Mouse (Mus musculus): ENCODE results near the gene Pbx1.

Gene Pbx1

DNA sequence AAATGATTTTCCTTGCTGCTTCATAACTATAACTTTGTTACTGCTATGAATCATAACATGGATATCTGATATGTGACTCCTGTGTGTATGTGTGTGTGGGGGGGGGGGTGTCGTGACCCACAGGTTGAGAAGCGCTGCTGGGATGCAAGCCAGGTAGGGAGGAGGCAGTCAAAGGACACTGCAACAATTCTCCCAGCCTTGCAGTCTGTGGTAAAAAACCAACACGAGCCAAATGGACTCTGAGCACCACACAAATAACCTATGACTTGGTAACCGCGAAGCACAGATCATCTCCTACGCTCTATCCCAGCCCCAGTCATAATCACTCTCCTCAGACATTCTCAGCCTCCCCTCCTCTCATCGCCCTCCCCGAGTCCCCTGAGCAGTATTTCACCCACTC lies 87.2 kb downstream of the Pbx1 start:
- DNase-seq (ENCODE audit: extremely low read depth, low read depth): no peak

DNA sequence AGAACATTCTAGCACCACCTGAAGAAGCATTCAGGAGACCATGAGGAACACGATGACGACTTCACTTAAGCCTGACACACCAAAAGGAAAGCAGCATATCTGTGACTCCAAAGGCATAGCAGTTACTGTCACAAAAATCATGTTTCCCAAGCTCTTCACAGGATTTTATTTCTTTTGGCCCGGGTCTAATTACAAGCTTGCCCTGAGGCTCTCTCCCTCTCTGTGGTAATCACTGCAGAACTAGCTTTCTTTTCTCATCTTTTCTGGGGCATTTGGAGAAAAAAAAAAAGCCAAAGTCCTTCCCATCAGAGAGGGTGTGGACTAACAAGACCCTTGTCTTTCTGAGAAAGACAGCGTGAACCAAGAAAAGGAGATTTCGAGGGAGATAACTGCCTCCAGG lies 87.8 kb downstream of the Pbx1 start:
- no peak for DNase-seq (ENCODE audit: extremely low read depth, low read depth)

DNA sequence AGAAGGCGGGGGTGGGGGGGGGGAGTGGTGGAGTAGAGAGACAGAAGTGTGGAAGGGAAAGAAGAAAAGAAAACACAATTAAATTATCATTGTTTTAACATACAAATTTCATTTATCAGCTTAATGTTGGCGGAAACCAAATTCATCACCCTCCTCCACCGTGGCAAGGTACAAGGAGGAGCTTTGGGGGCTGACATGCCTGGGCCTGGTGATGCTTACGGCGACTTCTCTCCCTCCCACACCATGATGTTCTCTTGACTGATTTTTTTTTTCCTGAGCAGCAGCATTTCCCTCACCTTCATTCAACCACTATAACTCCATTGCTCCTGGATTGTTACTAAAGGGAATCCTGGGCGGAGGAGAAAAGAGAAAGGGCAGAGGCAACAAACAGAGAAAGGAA lies 89.8 kb downstream of the Pbx1 start:
- no peak for DNase-seq (ENCODE audit: extremely low read depth, low read depth)

DNA sequence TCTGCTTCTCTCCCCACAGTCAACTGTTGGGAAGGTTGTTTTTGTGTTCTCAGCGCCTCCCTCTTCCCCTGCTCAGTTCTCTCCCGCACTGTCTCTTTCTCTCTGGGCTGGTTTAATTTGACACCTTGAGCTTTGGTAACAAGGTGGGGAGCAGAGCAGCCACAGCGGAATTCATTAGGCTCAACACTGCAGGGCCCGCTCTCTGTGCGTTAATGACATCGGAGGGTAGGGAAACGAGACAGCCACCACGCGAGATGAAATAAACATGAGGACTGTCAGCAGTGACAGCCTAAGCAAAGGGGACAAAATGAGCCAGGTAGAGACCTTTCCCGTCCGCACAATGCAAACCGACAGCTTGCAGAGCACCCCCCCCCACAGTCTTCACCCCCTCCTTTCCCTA lies 90.2 kb downstream of the Pbx1 start:
- DNase-seq (ENCODE audit: extremely low read depth, low read depth): no peak

DNA sequence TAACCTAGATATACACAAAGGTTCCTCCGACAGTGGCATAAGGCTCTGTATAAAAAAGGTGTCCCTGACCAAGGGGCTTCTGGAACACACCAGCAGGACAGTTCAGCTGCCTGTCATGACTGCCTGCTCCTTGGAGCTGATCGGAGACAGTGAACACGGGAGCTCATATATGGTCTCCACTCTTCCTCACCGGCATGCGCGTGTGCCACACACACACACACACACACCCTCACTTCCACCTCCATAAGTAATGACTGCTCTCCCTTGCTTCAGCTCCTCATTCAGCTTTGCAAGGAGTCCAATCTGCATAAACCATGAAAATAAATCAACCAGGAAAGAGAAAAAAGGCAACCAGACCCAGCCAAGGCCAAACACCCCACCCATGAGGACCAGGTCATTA lies 90.7 kb downstream of the Pbx1 start:
- DNase-seq (ENCODE audit: extremely low read depth, low read depth): no peak

DNA sequence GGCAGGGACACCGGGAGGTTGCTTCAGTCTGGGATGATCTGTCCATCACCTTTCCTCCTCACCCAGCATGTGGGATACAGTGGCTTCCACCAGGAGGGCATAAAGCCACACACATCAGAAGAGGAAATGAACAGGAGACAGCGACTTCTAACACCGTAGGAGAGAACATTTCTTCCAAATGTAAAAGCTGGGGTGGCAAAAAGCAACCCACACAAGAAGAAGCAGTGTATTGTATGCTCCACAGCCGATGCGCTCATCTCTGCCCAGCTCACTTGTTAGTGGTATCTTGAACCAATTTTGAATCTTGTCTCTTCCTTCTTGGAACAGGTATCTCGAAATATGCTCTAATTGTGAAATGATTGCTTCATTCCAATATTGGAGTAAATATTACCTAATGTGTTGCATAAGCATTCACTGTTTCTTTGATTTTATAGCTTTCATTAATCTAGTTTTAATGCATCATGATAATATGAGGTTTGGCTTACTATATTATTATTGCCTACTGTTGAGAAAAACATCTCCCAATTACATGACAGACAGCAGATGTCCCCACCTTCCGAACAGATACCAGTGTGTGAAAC lies 95.7 kb downstream of the Pbx1 start:
- DNase-seq (ENCODE audit: extremely low read depth, low read depth): no peak

DNA sequence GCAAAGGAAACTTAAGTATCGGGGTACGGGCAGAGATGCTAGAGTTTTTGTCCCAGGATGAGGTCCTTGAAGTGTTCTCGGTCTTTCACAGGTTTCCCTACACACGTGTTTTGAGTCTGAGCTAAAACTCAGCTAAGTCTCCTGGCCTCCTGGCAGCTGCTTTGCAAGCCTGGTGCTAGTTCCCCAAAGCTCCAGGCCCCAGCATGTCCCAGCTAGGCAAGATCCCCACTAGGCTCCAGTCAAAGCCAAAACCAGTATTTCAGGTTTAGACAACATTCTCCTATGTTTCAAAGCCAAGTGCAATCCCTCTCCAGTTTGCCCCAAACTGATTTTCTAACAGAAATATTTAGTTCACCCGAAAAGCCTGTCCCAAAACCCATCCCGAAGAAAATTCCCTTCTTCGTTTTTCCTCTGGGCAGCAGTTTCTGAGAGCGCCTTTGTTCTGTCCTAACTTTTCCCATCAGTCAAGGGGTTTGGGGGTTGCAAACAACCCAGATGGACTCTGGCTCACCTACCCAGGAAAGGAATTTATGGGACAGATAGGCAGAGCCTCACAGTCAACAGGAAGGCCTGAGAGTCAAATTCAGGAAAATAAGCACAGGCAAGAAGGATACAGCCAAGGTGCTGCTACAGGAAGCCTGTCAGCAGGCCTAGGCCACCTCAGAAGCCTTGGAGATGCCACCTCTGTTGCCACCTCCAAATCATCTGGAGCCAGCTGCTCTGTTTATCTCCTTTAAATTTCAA lies 97.1 kb downstream of the Pbx1 start:
- DNase-seq (ENCODE audit: extremely low read depth, low read depth): no peak

DNA sequence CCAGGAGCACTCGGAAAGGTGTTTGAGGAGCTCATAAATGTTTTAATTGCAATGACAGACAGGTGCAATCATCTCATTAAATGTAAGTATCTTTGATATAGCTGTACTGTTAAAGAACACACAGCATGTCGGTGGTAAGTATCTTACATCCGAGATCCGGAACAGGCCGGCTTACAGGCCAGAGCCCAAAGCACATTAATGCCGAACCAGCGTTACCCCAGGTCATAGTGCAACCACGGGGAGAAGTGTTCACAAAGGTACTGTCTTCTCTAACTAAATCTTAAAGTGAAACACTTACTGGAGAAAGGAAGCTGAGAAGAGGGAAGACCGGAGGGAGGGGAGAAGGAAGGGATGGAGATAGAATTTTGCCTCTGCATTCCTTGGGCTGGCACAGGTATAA lies 100.0 kb downstream of the Pbx1 start:
- no peak for DNase-seq (ENCODE audit: extremely low read depth, low read depth)

DNA sequence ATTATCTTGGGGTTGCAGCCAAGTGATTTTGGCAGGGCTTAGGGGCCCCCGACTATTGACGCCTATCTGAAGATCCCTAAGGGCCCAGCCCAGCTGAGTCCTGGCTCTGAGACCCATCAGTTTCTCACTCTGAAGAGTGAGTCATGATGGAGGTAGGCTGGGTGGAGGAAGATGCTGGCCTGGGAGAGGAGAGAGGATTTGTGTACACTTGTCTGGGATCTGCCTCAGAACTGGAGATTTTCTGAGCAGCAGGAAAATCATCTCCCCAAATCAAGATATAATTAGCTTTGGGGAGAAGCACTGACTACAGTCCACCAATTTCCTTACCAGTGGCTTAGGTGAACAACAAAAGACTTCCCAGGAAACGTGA lies 103.8 kb downstream of the Pbx1 start:
- DNase-seq (ENCODE audit: extremely low read depth, low read depth): no peak

DNA sequence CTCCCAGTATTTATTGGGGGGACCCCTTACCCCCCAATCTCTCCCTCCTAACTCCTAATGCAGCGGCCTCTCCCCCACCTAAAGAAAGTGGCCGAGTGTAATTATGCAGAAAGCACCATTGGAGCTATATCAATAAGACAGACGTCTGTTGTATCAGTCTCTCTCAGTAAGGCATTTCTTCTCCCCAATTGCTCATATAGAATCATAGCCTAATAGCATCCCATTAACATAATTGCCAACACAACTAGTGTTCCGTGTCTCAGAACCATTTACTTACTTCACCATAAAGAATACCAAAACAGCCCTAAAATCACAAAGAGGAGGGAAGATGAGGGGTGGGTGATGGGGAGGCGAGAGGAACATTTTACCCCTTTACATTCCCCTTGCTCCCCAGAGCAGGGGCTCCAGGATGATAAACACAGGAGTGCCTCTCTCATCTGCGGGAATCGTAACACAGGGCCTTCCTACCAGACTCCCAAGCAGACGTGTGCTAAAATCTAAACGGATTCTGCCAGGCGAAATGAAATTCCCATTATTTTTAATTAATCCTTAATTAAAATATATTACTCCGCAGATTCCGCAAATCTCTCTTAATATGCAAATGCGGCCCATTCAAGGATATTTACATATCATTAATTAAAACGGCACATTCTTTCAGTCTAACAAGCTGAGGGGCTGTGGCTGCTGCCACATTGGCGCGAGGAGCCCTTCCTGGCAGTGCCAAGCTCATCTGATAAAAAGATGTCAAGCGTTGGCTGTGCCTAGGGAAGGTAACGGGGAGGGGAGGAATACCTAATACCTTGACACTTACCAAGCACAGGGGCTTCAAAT lies 104.5 kb downstream of the Pbx1 start:
- DNase-seq (ENCODE audit: extremely low read depth, low read depth): no peak

DNA sequence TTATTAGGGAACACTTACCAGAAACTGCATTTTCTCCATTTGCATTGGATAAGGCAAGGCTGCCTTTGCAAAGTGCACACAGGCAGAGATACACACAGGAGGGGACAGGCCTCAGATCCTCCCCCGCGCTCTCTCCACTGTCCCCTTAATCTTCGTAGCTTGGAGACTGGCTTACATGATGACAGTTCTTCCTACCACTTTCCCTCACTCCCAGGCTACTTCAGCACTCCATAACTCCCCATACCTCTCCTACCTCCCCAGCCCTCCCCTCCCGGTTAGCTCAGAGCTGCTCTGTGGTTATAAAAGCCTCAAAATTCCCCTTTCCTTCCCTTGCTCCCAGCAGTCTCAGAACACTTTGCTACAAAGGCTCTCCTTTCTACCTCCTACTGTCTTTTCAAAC lies 106.3 kb downstream of the Pbx1 start:
- DNase-seq (ENCODE audit: extremely low read depth, low read depth): no peak

DNA sequence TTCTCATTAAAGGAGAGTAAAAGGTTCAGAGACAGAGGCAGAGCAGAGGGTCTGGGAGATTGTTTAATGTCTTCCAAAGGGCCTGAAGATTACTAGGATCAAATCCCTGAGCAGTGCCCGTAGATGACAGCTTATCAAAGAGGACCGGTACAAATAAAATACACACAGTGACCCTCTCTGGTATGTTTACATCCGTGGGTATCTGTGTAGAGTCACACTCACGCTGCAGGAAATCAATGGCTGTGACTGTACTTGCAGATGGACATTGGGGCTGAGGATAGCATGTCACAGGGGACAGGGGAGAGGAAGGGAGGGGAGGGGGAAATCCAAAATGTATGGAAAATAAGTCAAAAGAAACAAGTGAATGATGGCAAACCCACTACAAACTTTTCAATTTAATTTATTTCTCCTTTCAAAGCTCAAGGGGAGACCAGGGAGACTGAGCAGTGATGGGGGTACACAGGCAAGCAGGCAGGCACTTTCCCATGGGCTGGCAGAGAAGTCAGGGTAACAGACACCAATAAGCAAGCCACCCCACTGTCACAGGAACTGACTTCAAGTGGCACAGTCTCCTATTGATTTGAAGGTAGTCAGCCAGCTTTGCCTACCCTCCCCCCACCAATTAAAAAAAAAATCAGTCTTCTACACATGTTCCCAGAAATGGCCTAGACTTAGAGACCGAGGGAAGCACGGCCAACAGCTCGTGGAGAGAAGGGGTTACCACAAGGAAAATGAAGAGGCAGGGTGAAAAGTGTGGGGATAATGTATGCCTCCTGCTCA lies 107.6 kb downstream of the Pbx1 start:
- DNase-seq (ENCODE audit: extremely low read depth, low read depth): no peak

DNA sequence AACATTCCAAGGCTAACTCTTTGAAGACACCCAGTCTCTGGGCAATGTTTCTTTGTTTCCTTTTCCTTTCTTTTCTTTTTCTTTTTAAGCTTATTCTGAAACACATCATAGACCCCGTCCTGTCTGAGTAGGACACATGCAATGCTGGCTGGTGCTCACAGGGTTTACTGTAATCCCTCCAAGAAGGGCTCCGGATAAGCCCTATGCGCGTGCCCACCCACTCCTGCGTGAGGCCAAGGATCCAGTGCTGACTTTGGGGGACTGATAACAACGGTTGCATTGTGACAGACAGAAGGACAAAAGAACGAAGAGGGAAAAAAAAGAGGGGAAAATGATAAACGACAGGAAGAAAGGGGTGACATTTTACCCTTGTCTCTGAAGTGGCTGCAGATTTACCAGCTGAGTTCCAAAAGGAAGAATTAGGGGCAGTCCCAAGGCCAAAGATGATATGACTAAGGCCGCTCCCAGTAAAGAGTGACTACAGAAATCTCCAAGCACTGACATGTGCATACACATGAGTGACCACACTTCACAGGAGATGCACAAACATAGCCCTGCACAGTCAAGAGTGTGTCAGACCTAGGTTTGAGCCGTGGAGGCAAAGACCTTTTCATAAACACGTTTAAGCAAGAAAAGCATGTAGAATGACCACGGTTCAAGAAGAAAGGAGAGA lies 108.5 kb downstream of the Pbx1 start:
- DNase-seq (ENCODE audit: extremely low read depth, low read depth): no peak

DNA sequence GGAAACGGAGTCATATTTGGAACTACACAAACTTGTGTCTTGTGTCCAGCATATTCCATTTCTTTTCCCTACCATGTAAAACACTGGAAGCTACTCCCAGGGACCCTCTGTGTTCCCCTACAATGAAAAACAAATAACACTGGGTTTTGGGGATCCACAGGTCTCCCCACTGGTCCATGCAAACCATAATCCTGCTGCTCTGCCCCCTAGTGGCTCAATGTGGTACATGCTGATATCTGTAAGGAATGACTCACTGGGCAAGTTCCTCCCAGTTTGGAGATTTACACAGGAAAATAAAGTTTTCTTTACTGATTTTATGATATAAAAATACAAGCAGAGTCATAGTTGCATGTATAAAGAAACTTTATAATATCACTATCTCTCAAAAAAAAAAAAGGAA lies 109.2 kb downstream of the Pbx1 start:
- DNase-seq (ENCODE audit: extremely low read depth, low read depth): no peak

DNA sequence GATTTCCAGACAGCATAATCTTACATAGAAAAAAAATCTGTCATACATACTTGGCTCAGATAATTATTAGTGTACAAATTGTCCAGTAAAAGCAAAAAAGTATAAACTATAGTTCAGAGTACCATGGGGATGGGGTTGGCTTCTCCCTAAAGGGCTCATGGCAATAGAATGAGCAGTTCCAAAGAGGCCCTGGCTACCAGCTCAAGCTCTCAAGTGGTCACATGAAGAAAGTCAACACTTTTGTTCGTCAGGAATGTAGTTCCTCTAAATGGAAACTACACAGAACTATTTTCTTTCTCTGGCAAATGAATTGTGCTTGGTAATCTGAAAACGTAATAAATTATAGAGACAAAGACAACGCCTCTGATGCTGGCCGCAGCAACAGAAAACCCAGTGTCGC lies 112.4 kb downstream of the Pbx1 start:
- DNase-seq (ENCODE audit: extremely low read depth, low read depth): no peak

DNA sequence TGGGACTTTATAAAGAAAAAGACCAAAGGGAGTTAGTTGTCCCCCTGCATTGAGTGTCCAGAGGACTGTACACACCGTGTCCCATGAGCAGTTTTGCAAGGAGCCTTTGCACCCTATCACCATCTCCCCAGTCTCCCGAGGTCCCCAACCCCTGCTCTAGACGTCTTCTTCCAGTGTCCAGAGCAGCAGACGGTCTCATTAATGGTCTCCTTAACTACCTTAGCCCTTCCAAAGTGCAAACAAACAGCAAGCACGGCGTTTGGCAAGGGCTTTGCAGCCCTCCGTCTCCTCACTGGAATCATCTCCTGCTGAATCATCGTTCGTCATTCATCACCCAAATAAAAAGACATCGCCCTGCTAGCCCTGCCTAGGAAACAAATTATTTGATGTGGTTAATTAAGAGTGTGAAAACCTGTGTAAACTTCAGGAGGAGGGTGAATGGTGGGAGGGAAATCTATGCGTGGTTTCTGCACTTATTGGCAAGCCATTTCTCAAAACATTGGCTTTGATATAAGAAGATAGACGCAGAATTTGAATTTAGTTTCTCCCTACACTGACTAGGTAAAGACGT lies 113.1 kb downstream of the Pbx1 start:
- DNase-seq (ENCODE audit: extremely low read depth, low read depth): no peak

DNA sequence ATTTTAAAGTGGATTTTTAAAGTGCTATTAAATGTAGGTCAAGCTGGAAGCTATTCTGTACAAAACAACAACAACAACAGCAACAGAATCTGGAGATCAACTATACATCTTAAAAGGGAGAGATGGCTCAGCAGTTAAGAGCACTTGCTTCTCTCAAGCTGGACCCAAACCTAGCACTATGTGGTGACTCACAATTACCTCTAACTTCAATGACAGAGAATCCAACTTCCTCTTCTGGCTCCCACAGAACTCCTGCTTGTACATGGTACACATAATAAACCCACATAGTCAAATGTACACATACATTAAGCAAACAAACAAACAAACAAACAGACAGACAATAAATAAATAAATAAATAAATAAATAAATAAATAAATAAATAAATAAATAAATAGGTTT lies 118.3 kb downstream of the Pbx1 start:
- no peak for DNase-seq (ENCODE audit: extremely low read depth, low read depth)

DNA sequence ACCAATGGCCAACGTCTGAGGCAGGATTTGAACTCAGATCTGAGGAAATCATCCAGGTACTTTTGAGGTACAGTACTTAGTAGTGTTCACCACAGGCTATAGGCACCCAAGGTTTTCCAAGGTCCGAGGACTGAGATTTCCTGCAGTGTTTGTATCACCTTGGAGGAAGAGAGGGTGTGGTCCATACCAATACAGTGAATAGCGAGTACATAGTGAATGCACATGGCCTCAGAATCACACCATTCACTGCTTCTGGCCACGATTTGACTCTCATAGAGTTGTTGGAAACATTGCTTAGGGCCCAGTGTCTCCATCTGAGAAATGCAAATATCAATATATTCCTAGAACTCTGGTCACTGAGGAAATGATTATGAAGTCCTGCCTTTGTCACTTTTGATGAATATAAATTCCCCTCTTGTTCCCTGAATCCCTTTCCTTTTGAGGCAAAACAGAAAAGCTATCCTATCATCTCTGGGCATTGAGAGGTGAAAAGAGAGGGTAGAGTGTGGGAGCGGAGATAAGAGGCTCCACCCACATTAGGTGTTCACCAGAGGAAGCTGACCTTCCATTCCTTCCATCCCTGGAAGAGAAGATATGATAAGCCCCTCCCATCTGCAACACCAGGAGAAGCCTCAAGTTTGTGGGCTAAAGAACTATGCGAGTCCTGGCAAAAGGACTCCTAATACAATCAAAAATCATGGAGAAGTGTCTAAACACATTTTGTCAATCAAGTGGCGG lies 119.2 kb downstream of the Pbx1 start:
- DNase-seq (ENCODE audit: extremely low read depth, low read depth): no peak

DNA sequence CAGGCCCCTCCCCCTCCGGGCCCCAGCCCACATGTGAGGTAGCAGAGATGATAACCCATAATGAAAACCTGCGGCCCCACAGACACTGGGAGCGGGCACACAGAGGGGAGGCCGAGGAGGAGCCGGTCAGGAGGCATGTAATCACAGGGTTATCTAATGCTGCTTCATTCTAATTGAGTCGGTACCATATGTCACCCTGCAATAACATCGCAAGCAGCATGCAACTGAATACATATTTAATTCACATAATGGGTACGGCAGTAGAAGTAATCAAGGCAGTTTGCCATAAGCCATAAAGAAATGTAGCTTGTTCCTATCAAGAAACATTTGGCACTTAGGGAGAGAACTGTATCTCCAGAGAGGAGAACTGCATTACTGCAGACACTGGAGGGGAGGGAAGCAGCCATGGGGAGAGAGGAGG lies 123.0 kb downstream of the Pbx1 start:
- DNase-seq (ENCODE audit: extremely low read depth, low read depth): no peak
